Mouse (Mus musculus): ENCODE data around the gene Prss16.

- TF ChIP-seq POLR2A (IDR thresholded peaks at IDR 0.05; ENCODE audit: control insufficient read depth, low read depth, low read length) (no peak), CTCF (IDR thresholded peaks at IDR 0.05; ENCODE audit: control insufficient read depth, insufficient read depth, insufficient replicate concordance, low read depth, low read length) (no peak)
Observed at GRCm38 (mm10) chr13:22013716-22014115, 4.2 kb upstream of the Prss16 start.
